Mouse (Mus musculus): ENCODE results near the gene Dennd5a.

DNA sequence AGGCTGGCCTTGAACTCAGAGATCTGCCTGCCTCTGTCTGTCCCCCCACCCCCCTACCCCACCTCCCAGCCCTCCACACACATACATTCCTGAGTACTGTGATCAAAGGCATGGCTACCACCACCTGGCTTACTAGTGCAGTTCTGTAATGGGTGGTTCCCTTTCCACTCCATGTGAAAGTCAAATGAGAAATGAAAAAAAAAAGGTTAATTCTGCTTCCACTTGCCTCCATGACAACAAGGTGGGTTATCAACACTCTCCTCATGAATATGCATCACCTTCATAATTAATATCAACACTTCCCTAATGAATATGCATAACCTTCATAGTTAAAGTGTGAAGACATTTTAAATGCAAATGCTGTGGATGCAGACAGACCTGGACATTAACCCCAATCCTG lies 85.2 kb downstream of the Dennd5a start:
- TF ChIP-seq CTCF (conservative IDR thresholded peaks at IDR 0.05; ENCODE audit: insufficient read depth, insufficient read length, low read depth, low read length) (no peak), POLR2A (IDR thresholded peaks at IDR 0.05; ENCODE audit: low read depth, low read length) (no peak)

Measured in kidney, adult 2 months (tissue).